Mouse (Mus musculus): ENCODE measurements around the gene Atp7b. TPM values are rescaled to one million over a fixed set of nuclear protein-coding genes. Genes with fewer than 3 reads are reported as not detected.

The Atp7b gene
- total RNA-seq (2012; rRNA removed) (28.7 and 32.5 TPM in 2 replicates), polyA plus RNA-seq (2012; ENCODE audit: insufficient read depth in 1 of 2, insufficient read length in 2 of 2, low read depth in 1 of 2, low replicate concordance in 2 of 2, missing spikeins in 1 of 2) (10 to 100 TPM in 1 of 2 experiments, not detected in 1; 29.4 TPM)

DNA sequence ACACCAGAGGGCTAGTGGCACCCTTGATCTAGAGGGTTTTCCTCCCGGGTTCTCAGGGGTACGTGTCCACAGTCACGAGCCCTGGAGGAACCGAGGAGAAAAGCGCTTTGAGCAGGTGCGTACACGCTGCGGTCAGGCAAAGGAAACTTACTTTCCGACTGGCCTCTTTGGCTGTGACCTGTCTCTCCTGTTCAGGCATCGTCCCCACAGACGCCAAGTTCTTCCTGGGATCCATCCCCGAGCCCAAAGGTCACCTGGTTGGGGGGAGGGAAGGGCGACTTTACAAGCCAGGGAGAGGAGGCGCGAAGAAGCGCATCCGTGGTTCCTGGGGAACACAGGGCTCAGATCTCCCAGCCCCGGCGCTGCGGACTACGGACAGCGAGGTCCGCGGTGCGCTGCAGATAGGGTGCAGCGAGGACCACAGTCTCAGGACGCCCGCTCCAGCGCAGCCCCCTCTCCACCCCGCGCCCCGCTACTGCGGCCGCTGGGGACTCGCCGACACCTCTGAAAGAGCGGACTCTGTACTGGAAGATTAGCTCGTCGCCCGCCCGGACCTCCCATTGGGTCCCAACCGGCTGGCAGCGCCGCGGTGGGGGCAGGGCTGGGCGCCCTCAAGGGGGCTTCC, at the start of gene Atp7b:
Gene Atp7b, minus strand, starts transcription at position 485 of the 625 bp plus-strand sequence.
- H3K4me1 ChIP-seq (ENCODE audit: control insufficient read depth in 1 of 2, insufficient read depth in 2 of 2, low read length in 2 of 2): peaks cover 11 to 27% of the 10 kb centered on the region in 2 experiments
- no peak for DNase-seq (ENCODE audit: low read depth, low spot score)
- H3K36me3 ChIP-seq (ENCODE audit: control insufficient read depth in 1 of 2, insufficient read depth in 2 of 2, low read length in 2 of 2): peaks cover 11 to 38% of the 10 kb centered on the region in 2 experiments
- H3K27ac ChIP-seq (ENCODE audit: control insufficient read depth, low read depth, low read length): peak within 1 kb of the TSS; percentile 99
- H3K79me2 ChIP-seq (ENCODE audit: control insufficient read depth, insufficient read depth, low read length, poor library complexity): peaks cover 70% of the 10 kb centered on the region
- no peaks in the 10 kb centered on the region for H3K27me3 ChIP-seq (ENCODE audit: control insufficient read depth in 1 of 2, insufficient read depth in 2 of 2, low read length in 2 of 2)
- peak within 1 kb of the TSS; percentile 80 for H3K9ac ChIP-seq (ENCODE audit: control insufficient read depth, low read depth, low read length, poor library complexity, severe bottlenecking)
- H3K4me3 ChIP-seq (ENCODE audit: control insufficient read depth in 1 of 2, insufficient read depth in 1 of 2, low read depth in 2 of 2, low read length in 2 of 2): peak within 1 kb of the TSS; percentile 96 to 98
- TF ChIP-seq JUND (IDR thresholded peaks at IDR 0.05; ENCODE audit: low read depth, low read length) (no peak), TBP (IDR thresholded peaks at IDR 0.05; ENCODE audit: low read depth, low read length) (peak; percentile 30), RAD21 (IDR thresholded peaks at IDR 0.05; ENCODE audit: low read depth, low read length) (no peak), USF2 (IDR thresholded peaks at IDR 0.05; ENCODE audit: borderline replicate concordance in 1 of 2, insufficient read depth in 1 of 2, low read depth in 1 of 2, low read length in 2 of 2) (no peak), MXI1 (IDR thresholded peaks at IDR 0.05; ENCODE audit: low read depth, low read length) (no peak; the same call in 1 of the 2 replicates), TAL1 (IDR thresholded peaks at IDR 0.05; ENCODE audit: low read length) (no peak), KAT2A (conservative IDR thresholded peaks at IDR 0.05; ENCODE audit: low read depth, low read length) (no peak), GABPA (IDR thresholded peaks at IDR 0.05; ENCODE audit: low read depth, low read length) (no peak), MAZ (IDR thresholded peaks at IDR 0.05; ENCODE audit: low read depth, low read length) (peak; percentile 98; the same call in 1 of the 2 replicates), RCOR1 (IDR thresholded peaks at IDR 0.05; ENCODE audit: low read depth, low read length) (no peak), ZC3H11A (IDR thresholded peaks at IDR 0.05; ENCODE audit: low read depth, low read length) (no peak), POLR2A (IDR thresholded peaks at IDR 0.05; ENCODE audit: control insufficient read depth in 1 of 2, insufficient read depth in 1 of 2, low read depth in 1 of 2, low read length in 2 of 2, poor library complexity in 1 of 2) (peak; percentile 31 to 82; a peak in 2 of 4 replicates), ELF1 (IDR thresholded peaks at IDR 0.05; ENCODE audit: low read depth, low read length) (no peak), ZMIZ1 (IDR thresholded peaks at IDR 0.05; ENCODE audit: low read depth, low read length) (peak; percentile 39; the same call in 1 of the 2 replicates), CHD1 (IDR thresholded peaks at IDR 0.05; ENCODE audit: low read depth, low read length) (peak; percentile 31; the same call in 1 of the 2 replicates), MYB (IDR thresholded peaks at IDR 0.05; ENCODE audit: low read depth, low read length) (no peak), SIN3A (IDR thresholded peaks at IDR 0.05; ENCODE audit: low read length) (peak; percentile 16; the same call in 1 of the 2 replicates), POLR2AphosphoS2 (IDR thresholded peaks at IDR 0.05; ENCODE audit: low read length) (peak; percentile 74; the same call in 1 of the 2 replicates), ETS1 (IDR thresholded peaks at IDR 0.05; ENCODE audit: low read depth, low read length) (peak; percentile 19; the same call in 1 of the 2 replicates), MAFK (IDR thresholded peaks at IDR 0.05; ENCODE audit: borderline replicate concordance, low read depth, low read length) (no peak), ZKSCAN1 (IDR thresholded peaks at IDR 0.05; ENCODE audit: low read depth, low read length) (no peak), TCF12 (IDR thresholded peaks at IDR 0.05; ENCODE audit: low read depth, low read length) (0 out of 2 replicates have a peak, but pooled peaks have one; percentile 5), MAX (IDR thresholded peaks at IDR 0.05; ENCODE audit: low read length) (no peak; the same call in 1 of the 2 replicates), E2F4 (IDR thresholded peaks at IDR 0.05; ENCODE audit: borderline replicate concordance, low read depth, low read length) (no peak), NELFE (IDR thresholded peaks at IDR 0.05; ENCODE audit: low read depth, low read length) (peak; percentile 25; the same call in 1 of the 2 replicates), USF1 (IDR thresholded peaks at IDR 0.05; ENCODE audit: low read depth, low read length) (no peak), SMC3 (IDR thresholded peaks at IDR 0.05; ENCODE audit: low read depth, low read length) (no peak), GATA1 (IDR thresholded peaks at IDR 0.05; ENCODE audit: low read depth, low read length) (no peak), NRF1 (IDR thresholded peaks at IDR 0.05; ENCODE audit: insufficient read depth, low read depth, low read length, poor library complexity, severe bottlenecking) (no peak), ZNF384 (IDR thresholded peaks at IDR 0.05; ENCODE audit: low read depth, low read length) (no peak), EP300 (IDR thresholded peaks at IDR 0.05; ENCODE audit: low read depth in 1 of 2, low read length in 2 of 2) (peak in 1 of 2 experiments; percentile 16; a peak in 1 of 4 replicates), HCFC1 (IDR thresholded peaks at IDR 0.05; ENCODE audit: low read depth, low read length) (no peak), CTCF (IDR thresholded peaks at IDR 0.05 in 2 of 3, conservative IDR thresholded peaks at IDR 0.05 in 1 of 3; ENCODE audit: control insufficient read depth in 1 of 3, insufficient read depth in 1 of 3, low read depth in 2 of 3, low read length in 3 of 3, poor library complexity in 1 of 3, severe bottlenecking in 1 of 3) (no peak), MEF2A (IDR thresholded peaks at IDR 0.05; ENCODE audit: extremely low read depth, insufficient replicate concordance, low read depth, low read length, poor library complexity, severe bottlenecking) (no peak), UBTF (IDR thresholded peaks at IDR 0.05; ENCODE audit: borderline replicate concordance, insufficient read depth, low read depth, low read length) (no peak)
- H3K9me3 ChIP-seq (replicated peaks; ENCODE audit: insufficient read depth, low read length): no peaks in the 10 kb centered on the region
